Mouse (Mus musculus): ENCODE measurements around the gene Npvf. TPM values are rescaled to one million over a fixed set of nuclear protein-coding genes. Genes with fewer than 3 reads are reported as not detected.

Gene Npvf
- polyA plus RNA-seq, 1 experiment from 2014 or later, result not detected

DNA sequence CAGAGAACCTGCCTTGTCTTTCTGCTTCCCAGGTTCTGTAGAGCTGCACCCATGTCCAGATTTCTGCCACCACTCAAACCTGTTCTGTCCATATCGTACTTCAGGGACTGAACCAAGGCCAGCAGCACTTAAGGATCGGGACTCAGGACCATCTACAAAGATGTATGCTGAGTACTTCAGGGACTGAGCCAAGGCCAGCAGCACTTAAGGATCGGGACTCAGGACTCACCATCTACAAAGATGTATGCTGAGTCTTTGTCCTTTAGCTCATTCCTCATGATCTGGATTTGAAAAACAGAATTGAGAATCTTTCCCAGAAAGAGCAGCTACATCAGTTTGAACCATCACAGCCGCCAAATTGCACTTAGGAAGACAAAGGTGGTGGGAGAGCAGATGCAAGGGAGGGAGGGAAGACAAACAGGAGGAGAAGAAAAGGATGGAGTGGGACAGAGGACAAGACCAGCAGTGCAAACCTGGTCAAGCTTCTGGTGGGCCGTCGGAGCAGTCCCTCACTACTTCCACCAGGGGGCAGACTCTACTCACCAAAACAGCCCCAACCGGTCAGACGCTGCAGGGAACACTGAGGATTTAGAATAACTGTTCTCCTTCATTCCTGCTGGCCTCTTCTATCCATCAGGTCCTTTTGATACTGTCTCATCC is 24.7 kb upstream of the Npvf start:
- H3K36me3 ChIP-seq (ENCODE audit: control insufficient read depth, insufficient read depth, low read length), result no peaks in the 10 kb centered on the region
- no peaks in the 10 kb centered on the region for H3K27me3 ChIP-seq (ENCODE audit: control insufficient read depth, insufficient read depth, low read length)
- 26% methylated on average over 8 of the region's 8 CpGs for WGBS
- H3K9ac ChIP-seq (ENCODE audit: low read length), result no peak overlapping the region
- peaks cover 10 to 17% of the 10 kb centered on the region in 2 experiments; a peak in 3 of 4 replicates for H3K4me1 ChIP-seq (ENCODE audit: control insufficient read depth in 2 of 2, insufficient read depth in 2 of 2, low read length in 2 of 2)
- no peak overlapping the region for H3K4me2 ChIP-seq (ENCODE audit: low read length)
- no peaks in the 10 kb centered on the region for H3K9me3 ChIP-seq (ENCODE audit: control insufficient read depth, low read length)
- no peak overlapping the region for H3K27ac ChIP-seq (replicated peaks in 1 of 2; ENCODE audit: control insufficient read depth in 1 of 2, insufficient read depth in 1 of 2, low read depth in 2 of 2, low read length in 2 of 2)
- no peak for ATAC-seq (ENCODE audit: insufficient number of reproducible peaks, insufficient read depth, low FRiP score, low read depth)
- no peak overlapping the region for H3K4me3 ChIP-seq (ENCODE audit: control insufficient read depth in 1 of 2, insufficient read depth in 1 of 2, low read depth in 1 of 2, low read length in 2 of 2)

DNA sequence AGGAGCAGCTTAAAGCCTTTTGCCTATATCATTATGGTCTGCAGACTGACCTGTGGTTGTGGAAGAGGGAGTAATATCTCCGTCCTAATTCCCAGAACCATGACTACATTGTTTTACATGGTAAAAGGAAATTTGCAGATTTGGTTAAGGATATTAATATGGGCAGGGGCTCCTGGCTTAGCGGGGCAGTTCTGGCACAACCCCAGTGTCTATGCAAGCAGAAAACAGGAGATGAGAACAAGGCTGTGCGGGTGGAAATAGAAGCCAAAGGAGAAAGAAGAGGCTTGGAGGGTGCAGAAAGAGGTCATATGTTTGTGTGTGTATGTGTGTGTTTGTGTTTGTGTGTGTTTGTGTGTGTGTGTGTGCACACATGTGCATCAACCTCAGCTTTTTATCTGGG is 17.0 kb upstream of the Npvf start:
- Histone ChIP-seq H3K27ac (replicated peaks in 1 of 2; ENCODE audit: control insufficient read depth in 1 of 2, insufficient read depth in 1 of 2, low read depth in 2 of 2, low read length in 2 of 2) (no peak overlapping the region), H3K27me3 (ENCODE audit: control insufficient read depth, insufficient read depth, low read length) (no peaks in the 10 kb centered on the region), H3K36me3 (ENCODE audit: control insufficient read depth, insufficient read depth, low read length) (no peaks in the 10 kb centered on the region), H3K4me3 (ENCODE audit: control insufficient read depth in 1 of 2, insufficient read depth in 1 of 2, low read depth in 1 of 2, low read length in 2 of 2) (no peak overlapping the region), H3K4me1 (ENCODE audit: control insufficient read depth in 2 of 2, insufficient read depth in 2 of 2, low read length in 2 of 2) (0 out of 4 replicates have a peak, but pooled peaks cover 0 to 2% of the 10 kb centered on the region in 2 experiments), H3K9me3 (ENCODE audit: control insufficient read depth, low read length) (no peaks in the 10 kb centered on the region), H3K4me2 (ENCODE audit: low read length) (no peak overlapping the region), H3K9ac (ENCODE audit: low read length) (no peak overlapping the region)
- ATAC-seq (ENCODE audit: insufficient number of reproducible peaks, insufficient read depth, low FRiP score, low read depth), result no peak
- 82% methylated on average over 3 of the region's 3 CpGs for WGBS

GRCm38 (mm10) chr6:50666937-50667336 is 12.7 kb upstream of the Npvf start:
- WGBS, result 42% methylated on average over 5 of the region's 5 CpGs
- Histone ChIP-seq H3K27ac (replicated peaks in 1 of 2; ENCODE audit: control insufficient read depth in 1 of 2, insufficient read depth in 1 of 2, low read depth in 2 of 2, low read length in 2 of 2) (no peak overlapping the region), H3K9ac (ENCODE audit: low read length) (no peak overlapping the region), H3K9me3 (ENCODE audit: control insufficient read depth, low read length) (no peaks in the 10 kb centered on the region), H3K27me3 (ENCODE audit: control insufficient read depth, insufficient read depth, low read length) (no peaks in the 10 kb centered on the region), H3K4me2 (ENCODE audit: low read length) (no peak overlapping the region), H3K36me3 (ENCODE audit: control insufficient read depth, insufficient read depth, low read length) (no peaks in the 10 kb centered on the region), H3K4me1 (ENCODE audit: control insufficient read depth in 2 of 2, insufficient read depth in 2 of 2, low read length in 2 of 2) (0 out of 4 replicates have a peak, but pooled peaks cover 0 to 2% of the 10 kb centered on the region in 2 experiments), H3K4me3 (ENCODE audit: control insufficient read depth in 1 of 2, insufficient read depth in 1 of 2, low read depth in 1 of 2, low read length in 2 of 2) (no peak overlapping the region)
- ATAC-seq (ENCODE audit: insufficient number of reproducible peaks, insufficient read depth, low FRiP score, low read depth), result no peak

DNA sequence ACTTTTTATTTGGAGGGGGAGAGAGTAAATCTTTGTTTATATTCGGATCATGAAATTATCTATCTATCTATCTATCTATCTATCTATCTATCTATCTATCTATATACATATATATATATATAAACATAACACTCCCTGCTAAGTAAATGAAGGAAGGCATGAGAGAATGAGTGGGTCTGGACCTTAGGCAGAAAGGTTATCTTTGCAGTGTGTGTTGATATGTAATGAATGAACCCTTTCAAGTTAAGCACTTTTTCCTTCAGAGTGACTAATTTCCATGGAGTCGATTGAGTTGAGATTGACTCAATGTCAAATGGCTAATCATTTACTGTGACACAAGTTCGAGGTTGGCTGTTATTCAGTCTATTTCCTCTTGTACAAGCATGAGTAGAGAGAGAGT is 10.8 kb upstream of the Npvf start:
- Histone ChIP-seq H3K36me3 (ENCODE audit: control insufficient read depth, insufficient read depth, low read length) (no peaks in the 10 kb centered on the region), H3K4me1 (ENCODE audit: control insufficient read depth in 2 of 2, insufficient read depth in 2 of 2, low read length in 2 of 2) (peaks cover 0 to 2% of the 10 kb centered on the region in 2 experiments; a peak in 1 of 4 replicates), H3K4me2 (ENCODE audit: low read length) (no peak overlapping the region), H3K27me3 (ENCODE audit: control insufficient read depth, insufficient read depth, low read length) (no peaks in the 10 kb centered on the region), H3K4me3 (ENCODE audit: control insufficient read depth in 1 of 2, insufficient read depth in 1 of 2, low read depth in 1 of 2, low read length in 2 of 2) (no peak overlapping the region), H3K9me3 (ENCODE audit: control insufficient read depth, low read length) (no peaks in the 10 kb centered on the region), H3K9ac (ENCODE audit: low read length) (no peak overlapping the region), H3K27ac (replicated peaks in 1 of 2; ENCODE audit: control insufficient read depth in 1 of 2, insufficient read depth in 1 of 2, low read depth in 2 of 2, low read length in 2 of 2) (no peak overlapping the region)
- WGBS, result 62% methylated on average over 3 of the region's 3 CpGs
- no peak for ATAC-seq (ENCODE audit: insufficient number of reproducible peaks, insufficient read depth, low FRiP score, low read depth)

DNA sequence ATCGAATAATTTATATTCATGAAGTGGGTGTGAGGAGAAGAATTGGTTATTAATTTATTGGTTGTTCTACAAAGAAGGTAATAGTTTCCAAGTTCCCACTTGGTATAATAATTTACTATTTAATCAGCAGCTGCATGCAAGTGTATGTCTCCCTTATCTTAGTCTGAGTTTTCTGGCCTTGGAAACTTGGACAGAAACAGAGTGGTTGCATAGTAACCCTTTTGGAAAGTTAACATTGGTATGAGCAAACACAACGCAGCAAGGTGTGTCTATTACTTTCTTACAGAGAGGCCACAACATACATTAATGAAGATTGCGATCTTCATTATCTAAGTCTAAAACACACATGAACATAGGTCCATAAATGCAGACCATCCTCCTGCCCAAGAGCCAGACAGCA is 10.0 kb upstream of the Npvf start:
- no peak overlapping the region for H3K4me2 ChIP-seq (ENCODE audit: low read length)
- H3K9ac ChIP-seq (ENCODE audit: low read length), result no peak overlapping the region
- no peak overlapping the region for H3K4me3 ChIP-seq (ENCODE audit: control insufficient read depth in 1 of 2, insufficient read depth in 1 of 2, low read depth in 1 of 2, low read length in 2 of 2)
- H3K27ac ChIP-seq (replicated peaks in 1 of 2; ENCODE audit: control insufficient read depth in 1 of 2, insufficient read depth in 1 of 2, low read depth in 2 of 2, low read length in 2 of 2), result no peak overlapping the region
- ATAC-seq (ENCODE audit: insufficient number of reproducible peaks, insufficient read depth, low FRiP score, low read depth), result no peak
- peaks cover 0 to 2% of the 10 kb centered on the region in 2 experiments; a peak in 1 of 4 replicates for H3K4me1 ChIP-seq (ENCODE audit: control insufficient read depth in 2 of 2, insufficient read depth in 2 of 2, low read length in 2 of 2)
- 80% methylated on average over 3 of the region's 3 CpGs for WGBS
- H3K27me3 ChIP-seq (ENCODE audit: control insufficient read depth, insufficient read depth, low read length), result no peaks in the 10 kb centered on the region
- H3K36me3 ChIP-seq (ENCODE audit: control insufficient read depth, insufficient read depth, low read length), result no peaks in the 10 kb centered on the region
- H3K9me3 ChIP-seq (ENCODE audit: control insufficient read depth, low read length), result no peaks in the 10 kb centered on the region

GRCm38 (mm10) chr6:50662925-50663583 is 8.8 kb upstream of the Npvf start:
- ATAC-seq (ENCODE audit: insufficient number of reproducible peaks, insufficient read depth, low FRiP score, low read depth), result no peak
- WGBS, result 61% methylated on average over 12 of the region's 12 CpGs
- H3K9me3 ChIP-seq (ENCODE audit: control insufficient read depth, low read length), result no peaks in the 10 kb centered on the region

GRCm38 (mm10) chr6:50661729-50662128 is 7.5 kb upstream of the Npvf start:
- Histone ChIP-seq H3K27ac (replicated peaks in 1 of 2; ENCODE audit: control insufficient read depth in 1 of 2, insufficient read depth in 1 of 2, low read depth in 2 of 2, low read length in 2 of 2) (no peak overlapping the region), H3K9ac (ENCODE audit: low read length) (no peak overlapping the region), H3K4me2 (ENCODE audit: low read length) (no peak overlapping the region), H3K36me3 (ENCODE audit: control insufficient read depth, insufficient read depth, low read length) (no peaks in the 10 kb centered on the region), H3K4me3 (ENCODE audit: control insufficient read depth in 1 of 2, insufficient read depth in 1 of 2, low read depth in 1 of 2, low read length in 2 of 2) (no peak overlapping the region), H3K27me3 (ENCODE audit: control insufficient read depth, insufficient read depth, low read length) (no peaks in the 10 kb centered on the region), H3K4me1 (ENCODE audit: control insufficient read depth in 2 of 2, insufficient read depth in 2 of 2, low read length in 2 of 2) (peaks cover 0 to 1% of the 10 kb centered on the region in 2 experiments; a peak in 1 of 4 replicates), H3K9me3 (ENCODE audit: control insufficient read depth, low read length) (no peaks in the 10 kb centered on the region)
- ATAC-seq (ENCODE audit: insufficient number of reproducible peaks, insufficient read depth, low FRiP score, low read depth), result no peak
- 72% methylated on average over 7 of the region's 7 CpGs for WGBS

More at GRCm38 (mm10) chr6:50662925-50663583, 8.8 kb upstream of the Npvf start:
- Histone ChIP-seq H3K4me3 (ENCODE audit: control insufficient read depth in 1 of 2, insufficient read depth in 1 of 2, low read depth in 1 of 2, low read length in 2 of 2) (no peak overlapping the region), H3K36me3 (ENCODE audit: control insufficient read depth, insufficient read depth, low read length) (no peaks in the 10 kb centered on the region), H3K9ac (ENCODE audit: low read length) (no peak overlapping the region), H3K4me1 (ENCODE audit: control insufficient read depth in 2 of 2, insufficient read depth in 2 of 2, low read length in 2 of 2) (peaks cover 0 to 2% of the 10 kb centered on the region in 2 experiments; a peak in 1 of 4 replicates), H3K27ac (replicated peaks in 1 of 2; ENCODE audit: control insufficient read depth in 1 of 2, insufficient read depth in 1 of 2, low read depth in 2 of 2, low read length in 2 of 2) (no peak overlapping the region), H3K4me2 (ENCODE audit: low read length) (no peak overlapping the region), H3K27me3 (ENCODE audit: control insufficient read depth, insufficient read depth, low read length) (no peaks in the 10 kb centered on the region)

Data from heart, embryonic 14.5 days (tissue).